Mouse (Mus musculus): ENCODE results near the gene Tlr7. TPM values are rescaled to one million over a fixed set of nuclear protein-coding genes. Genes with fewer than 3 reads are reported as not detected.

Gene Tlr7
- polyA plus RNA-seq, 1 experiment from 2014 or later = 0.65 TPM

Other genes starting within 250 kb of the Tlr7 start
- 2,464 and 2,500 TPM in 2 replicates for gene Tmsb4x, start 121.2 kb downstream of the Tlr7 start, polyA plus RNA-seq (2015; fragmentation: Nextera tagmentation; extraction: Ambion mirVana)
- 0.06 and 0.15 TPM in 2 replicates for gene Tlr8, start 66.2 kb downstream of the Tlr7 start, polyA plus RNA-seq (2015; fragmentation: Nextera tagmentation; extraction: Ambion mirVana)
- gene Prps2, start 52.2 kb upstream of the Tlr7 start, polyA plus RNA-seq (2015; fragmentation: Nextera tagmentation; extraction: Ambion mirVana) = 33.4 and 33.5 TPM in 2 replicates